ENCODE assay signal across 17 mouse cellular contexts in the genomic region with DNA sequence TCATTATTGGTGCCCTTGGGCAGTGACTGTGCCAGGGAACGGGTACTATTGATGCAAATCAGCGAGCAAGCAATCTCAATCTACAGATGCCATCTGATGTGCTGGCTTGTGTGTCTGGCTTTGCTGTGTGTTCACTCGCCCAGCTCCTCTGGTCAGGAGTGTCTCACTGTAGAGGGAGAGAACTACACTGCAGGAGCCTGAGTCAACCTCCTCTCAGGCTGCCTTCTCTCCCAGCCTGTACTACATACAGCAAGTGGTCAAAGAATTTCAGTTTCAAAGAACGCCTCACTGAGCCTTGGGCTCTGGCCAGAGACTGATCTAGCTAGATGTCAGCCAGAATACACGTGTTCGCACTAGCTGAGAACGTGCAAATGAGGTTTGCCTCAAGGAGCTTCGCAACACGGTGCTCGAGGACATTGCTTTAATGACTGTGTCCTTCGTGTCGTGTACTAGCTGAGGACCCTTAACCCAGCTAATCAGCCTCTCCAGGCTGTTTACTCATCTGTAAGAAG.
DNase-seq lines count a peak whose midpoint lies in the region; ATAC-seq and TF ChIP-seq lines count a peak whose summit lies in the region.
"Had no signal": no experiment of that assay in that cellular context is flagged by ENCODE, and none has a peak within 500 bp of the region (broad histone marks: within the 10 kb centered on the region; RNA-seq: fewer than 3 reads in every experiment).

No protein-coding gene starts in this region.

- in situ Hi-C loops in Patski (cut with MboI; ENCODE audit: low pct_unique_long_range_greater_than_20kb): no loop called here

- H3K79me2 ChIP-seq in liver, adult 2 months (ENCODE audit: control insufficient read depth, insufficient read depth, low read length): no peaks in the 10 kb centered on the region
- H3K79me2 ChIP-seq in myocyte (ENCODE audit: control insufficient read depth, insufficient read depth): no peaks in the 10 kb centered on the region

- WGBS in forebrain, embryonic 16.5 days: 37% methylated on average over 12 of the region's 12 CpGs
- 84% methylated on average over 12 of the region's 12 CpGs for WGBS in forebrain, embryonic 10.5 days
- WGBS in liver, adult 2 months: 70% methylated on average over 12 of the region's 12 CpGs

- H3K27me3 ChIP-seq in forebrain, embryonic 16.5 days (replicated peaks; ENCODE audit: control insufficient read depth, insufficient read depth, low read length): no peaks in the 10 kb centered on the region
- no peaks in the 10 kb centered on the region for H3K27me3 ChIP-seq in forebrain, embryonic 10.5 days (ENCODE audit: poor library complexity, severe bottlenecking)
- no peaks in the 10 kb centered on the region for H3K27me3 ChIP-seq in liver, adult 2 months (ENCODE audit: control insufficient read depth, insufficient read depth, low read length)
- H3K27me3 ChIP-seq in Patski: no peaks in the 10 kb centered on the region
- H3K27me3 ChIP-seq in myocyte (ENCODE audit: control insufficient read depth, insufficient read depth, insufficient read length): no peaks in the 10 kb centered on the region
- H3K27me3 ChIP-seq: embryonic facial prominence, embryonic 12.5 days; intestine, embryonic 15.5 days had no signal

- H3K36me3 ChIP-seq in forebrain, embryonic 16.5 days (ENCODE audit: control insufficient read depth, insufficient read depth): no peaks in the 10 kb centered on the region
- H3K36me3 ChIP-seq in forebrain, embryonic 10.5 days (replicated peaks): peaks cover 19% of the 10 kb centered on the region
- no peaks in the 10 kb centered on the region for H3K36me3 ChIP-seq in liver, adult 2 months (ENCODE audit: control insufficient read depth, insufficient read depth, low read length)
- no peaks in the 10 kb centered on the region for H3K36me3 ChIP-seq in myocyte (ENCODE audit: control insufficient read depth, insufficient read depth)

- H3K4me1 ChIP-seq in forebrain, embryonic 16.5 days (replicated peaks; ENCODE audit: control insufficient read depth, insufficient read depth, low read length): peaks cover 18% of the 10 kb centered on the region
- peaks cover 60% of the 10 kb centered on the region for H3K4me1 ChIP-seq in forebrain, embryonic 10.5 days
- H3K4me1 ChIP-seq in liver, adult 2 months (ENCODE audit: control insufficient read depth, insufficient read depth, low read length): peaks cover 13% of the 10 kb centered on the region
- H3K4me1 ChIP-seq: intestine, embryonic 15.5 days had no signal

- no peak for TF ChIP-seq POLR2A in liver, adult 2 months (IDR thresholded peaks at IDR 0.05; ENCODE audit: extremely low read depth, insufficient read depth, low read length)
- TF ChIP-seq POLR2A in myocyte (IDR thresholded peaks at IDR 0.05; ENCODE audit: insufficient read length, low read depth): no peak

- DNase-seq in forebrain, embryonic 10.5 days (ENCODE audit: extremely low spot score, low spot score): no peak
- DNase-seq in liver, adult 2 months (ENCODE audit: extremely low read depth, low read depth, low spot score): peak; percentile 47
- no peak for DNase-seq in liver
- DNase-seq in Patski (ENCODE audit: low read depth, low spot score): no peak
- no peak for DNase-seq in kidney, postnatal 36 days
- no peak for DNase-seq in urinary bladder, postnatal 10 days (ENCODE audit: low spot score)
- DNase-seq: cerebellum, adult 11 months; cerebellum, adult 8-10 months; cerebellum, postnatal 25 days; gastrocnemius, postnatal 10 days; kidney, adult 2 months had no signal

- no peak for TF ChIP-seq CTCF in liver, adult 2 months (IDR thresholded peaks at IDR 0.05; ENCODE audit: low read depth, low read length)
- no peak for TF ChIP-seq CTCF in Patski (IDR thresholded peaks at IDR 0.05)

- no peak overlapping the region for H3ac ChIP-seq in myocyte (ENCODE audit: control insufficient read depth, insufficient read length)

- H3K4me2 ChIP-seq in forebrain, embryonic 16.5 days (ENCODE audit: low read length): no peak overlapping the region
- H3K4me2 ChIP-seq in myocyte (ENCODE audit: low read depth): no peak overlapping the region
- H3K4me2 ChIP-seq: embryonic facial prominence, embryonic 12.5 days; forebrain, embryonic 13.5 days; heart, embryonic 12.5 days; intestine, embryonic 15.5 days had no signal

- ATAC-seq in forebrain, embryonic 16.5 days: peak; percentile 16
- peak; percentile 10 for ATAC-seq in Patski
- ATAC-seq: forebrain, embryonic 13.5 days; intestine, embryonic 15.5 days had no signal

- H3K4me3 ChIP-seq in forebrain, embryonic 16.5 days (replicated peaks; ENCODE audit: low read length): no peak overlapping the region
- H3K4me3 ChIP-seq in forebrain, embryonic 10.5 days: no peak overlapping the region
- no peak overlapping the region for H3K4me3 ChIP-seq in liver, adult 2 months (ENCODE audit: insufficient read depth, low read depth, low read length)
- no peak overlapping the region for H3K4me3 ChIP-seq in myocyte
- H3K4me3 ChIP-seq: embryonic facial prominence, embryonic 12.5 days; forebrain, embryonic 13.5 days; heart, embryonic 12.5 days; intestine, embryonic 15.5 days had no signal

- no peak overlapping the region for H3K9ac ChIP-seq in forebrain, embryonic 16.5 days (replicated peaks; ENCODE audit: low read depth, low read length)
- H3K9ac ChIP-seq in liver, adult 2 months (ENCODE audit: low read depth, low read length): no peak overlapping the region
- H3K9ac ChIP-seq: embryonic facial prominence, embryonic 12.5 days; forebrain, embryonic 13.5 days; heart, embryonic 12.5 days; intestine, embryonic 15.5 days had no signal

- CTCF ChIA-PET in Patski (lab: Charles Lee): no interaction called here

- POLR2A ChIA-PET in Patski (lab: Charles Lee): no interaction called here

- H3K27ac ChIP-seq in forebrain, embryonic 16.5 days (ENCODE audit: low read length): no peak overlapping the region
- no peak overlapping the region for H3K27ac ChIP-seq in forebrain, embryonic 10.5 days
- H3K27ac ChIP-seq in liver, adult 2 months (replicated peaks; ENCODE audit: insufficient read depth, low read depth, low read length): no peak overlapping the region
- H3K27ac ChIP-seq: embryonic facial prominence, embryonic 12.5 days; forebrain, embryonic 13.5 days; intestine, embryonic 15.5 days had no signal

- no peaks in the 10 kb centered on the region for H3K9me3 ChIP-seq in forebrain, embryonic 16.5 days (ENCODE audit: control insufficient read depth, low read length)
- no peaks in the 10 kb centered on the region for H3K9me3 ChIP-seq in forebrain, embryonic 10.5 days
- H3K9me3 ChIP-seq: embryonic facial prominence, embryonic 12.5 days; forebrain, embryonic 13.5 days; heart, embryonic 12.5 days; intestine, embryonic 15.5 days had no signal

TF ChIP-seq in myocyte, 11 proteins besides CTCF, POLR2A, EP300 and RAD21:
- TF ChIP-seq MAX (IDR thresholded peaks at IDR 0.05; ENCODE audit: low read depth) (no peak), POLR2AphosphoS2 (IDR thresholded peaks at IDR 0.05; ENCODE audit: insufficient read length, low read depth) (peak; percentile 22)
TF ChIP-seq in myocyte: peak in this region for 1.
